Mouse (Mus musculus) forebrain, embryonic 11.5 days (tissue): ENCODE data around the gene Rnh1. TPM values are rescaled to one million over a fixed set of nuclear protein-coding genes. Genes with fewer than 3 reads are reported as not detected.

Experiments
- ATAC-seq: fragments of 200-750 bp; cut with Nextera tagmentation; replicated peaks from 2 replicates; pipeline ENCODE4 v1.8.0; 2017; ENCODE audit warnings: moderate TSS enrichment; ENCODE audit not compliant: low FRiP score
- DNase-seq: peaks from one replicate; pipeline ENCODE4 v3.0.0-alpha.2; 2017; ENCODE audit warnings: low spot score
- H3K27ac ChIP-seq: fragments of 300-500 bp; sonication (generic); 2 replicates; pipeline ENCODE4 v1.5.1; 2014; ENCODE audit warnings: low read depth, low read length
- H3K27me3 ChIP-seq: fragments of 300-500 bp; sonication (generic); 2 replicates; pipeline ENCODE4 v1.6.1; 2014; ENCODE audit warnings: mild to moderate bottlenecking, low read length, mixed read lengths; ENCODE audit not compliant: control insufficient read depth, insufficient read depth
- H3K36me3 ChIP-seq: fragments of 300-500 bp; sonication (generic); 2 replicates; pipeline ENCODE4 v1.6.1; 2014; ENCODE audit warnings: mild to moderate bottlenecking, low read length, moderate library complexity, mixed read lengths; ENCODE audit not compliant: control insufficient read depth, insufficient read depth
- H3K4me1 ChIP-seq: fragments of 300-500 bp; sonication (generic); replicated peaks from 2 replicates; pipeline ENCODE4 v1.6.1; 2014; ENCODE audit warnings: low read length, mixed read lengths; ENCODE audit not compliant: control insufficient read depth, insufficient read depth
- H3K4me2 ChIP-seq: fragments of 300-500 bp; sonication (generic); 2 replicates; pipeline ENCODE4 v1.6.1; 2014; ENCODE audit warnings: low read depth, mild to moderate bottlenecking, low read length, moderate library complexity, mixed read lengths; ENCODE audit not compliant: severe bottlenecking
- H3K4me3 ChIP-seq: fragments of 300-500 bp; sonication (generic); 2 replicates; pipeline ENCODE4 v1.5.1; 2014; ENCODE audit warnings: low read depth, low read length
- H3K9ac ChIP-seq: fragments of 300-500 bp; sonication (generic); 2 replicates; pipeline ENCODE4 v1.6.1; 2014; ENCODE audit warnings: low read length
- H3K9me3 ChIP-seq: fragments of 300-500 bp; sonication (generic); 2 replicates; pipeline ENCODE4 v1.6.1; 2016; ENCODE audit warnings: low read length, mixed read lengths; ENCODE audit not compliant: control insufficient read depth
- WGBS: fragments of 180-500 bp; shearing (Covaris S2); extraction: QIAGEN DNeasy Blood & Tissue Kit; methylation state at CpG from one replicate; pipeline ENCODE4 v1.1.7; 2014; 5-methylcytosine and 5-hydroxymethylcytosine counted together
- polyA plus RNA-seq: library from polyadenylated mRNA; unstranded; fragments of >200 nt; fragmentation: Nextera tagmentation; extraction: Ambion mirVana; gene quantifications from 2 replicates; pipeline ENCODE4 v1.2.1, GENCODE M21; 2014

Rnh1 gene
- polyA plus RNA-seq, 1 experiment from 2014 or later, result 56.7 TPM

- H3K4me1 ChIP-seq, result peaks cover 10% of the 10 kb centered on the region
- H3K36me3 ChIP-seq, result 0 out of 2 replicates have a peak, but pooled peaks cover 1% of the 10 kb centered on the region
- ATAC-seq (peak; percentile 43), DNase-seq (peak; percentile 98)
- peak overlapping the region; percentile 85 for H3K4me3 ChIP-seq
- peak overlapping the region; percentile 97 for H3K4me2 ChIP-seq
- H3K27me3 ChIP-seq, result no peaks in the 10 kb centered on the region
- H3K27ac ChIP-seq, result peak overlapping the region; percentile 64
- no peaks in the 10 kb centered on the region for H3K9me3 ChIP-seq
- H3K9ac ChIP-seq, result peak overlapping the region; percentile 55
- WGBS, result under 1% methylated on average over 28 of the region's 28 CpGs
Measured at GRCm38 (mm10) chr7:141194830-141195229, 22.2 kb upstream of the Rnh1 start.

DNA sequence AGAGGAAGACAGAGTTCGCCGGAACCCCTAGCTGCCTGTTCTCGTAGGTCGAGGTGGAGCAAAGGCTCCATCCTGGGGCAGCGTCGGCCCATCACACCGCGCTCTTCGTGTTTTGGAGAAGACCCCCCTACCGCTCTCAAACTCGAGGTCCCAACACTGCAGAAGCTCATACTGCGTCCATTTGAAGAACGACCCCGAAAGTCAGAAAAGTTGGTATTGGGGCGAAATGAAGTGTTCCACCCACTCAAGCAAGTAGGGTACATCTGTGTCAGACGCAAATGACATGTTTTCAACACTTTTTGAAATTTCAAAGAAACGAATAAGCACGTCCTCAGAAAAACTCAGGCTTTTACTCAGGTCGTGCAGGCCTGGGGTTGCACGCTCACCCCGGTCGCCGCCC is 21.8 kb upstream of the Rnh1 start:
- under 1% methylated on average over 23 of the region's 23 CpGs for WGBS
- Histone ChIP-seq H3K4me3 (peak overlapping the region; percentile 85), H3K27me3 (no peaks in the 10 kb centered on the region), H3K4me1 (peaks cover 10% of the 10 kb centered on the region), H3K4me2 (peak overlapping the region; percentile 97), H3K36me3 (0 out of 2 replicates have a peak, but pooled peaks cover 2% of the 10 kb centered on the region), H3K9ac (peak overlapping the region; percentile 55), H3K27ac (peak overlapping the region; percentile 64), H3K9me3 (no peaks in the 10 kb centered on the region)
- DNase-seq (no peak), ATAC-seq (no peak)

GRCm38 (mm10) chr7:141193948-141194347 is 21.3 kb upstream of the Rnh1 start, which contains the start of the genes Hras and Lrrc56:
Hras (minus strand) TSS chr7:141194005.
Lrrc56 (plus strand) TSS chr7:141194157.
- ATAC-seq (peak; percentile 94), DNase-seq (peak; percentile 99)
- peaks cover 10% of the 10 kb centered on the region for H3K4me1 ChIP-seq
- H3K9ac ChIP-seq, result peak within 1 kb of the TSS; percentile 93
- peak within 1 kb of the TSS; percentile 97 for H3K4me2 ChIP-seq
- no peaks in the 10 kb centered on the region for H3K9me3 ChIP-seq
- peak within 1 kb of the TSS; percentile 71 for H3K27ac ChIP-seq
- no peaks in the 10 kb centered on the region for H3K27me3 ChIP-seq
- peak within 1 kb of the TSS; percentile 85 for H3K4me3 ChIP-seq
- 0 out of 2 replicates have a peak, but pooled peaks cover 2% of the 10 kb centered on the region for H3K36me3 ChIP-seq
- under 1% methylated on average over 29 of the region's 39 CpGs for WGBS

GRCm38 (mm10) chr7:141193348-141193856 is 20.7 kb upstream of the Rnh1 start:
- no peak for DNase-seq
- WGBS, result 0% methylated on average over 34 of the region's 43 CpGs

GRCm38 (mm10) chr7:141192776-141193347 is 20.2 kb upstream of the Rnh1 start:
- Histone ChIP-seq H3K4me2 (peak overlapping the region; percentile 97), H3K9me3 (no peaks in the 10 kb centered on the region), H3K36me3 (0 out of 2 replicates have a peak, but pooled peaks cover 2% of the 10 kb centered on the region), H3K27me3 (no peaks in the 10 kb centered on the region), H3K27ac (no peak overlapping the region), H3K4me1 (peaks cover 10% of the 10 kb centered on the region), H3K4me3 (peak overlapping the region; percentile 85), H3K9ac (peak overlapping the region; percentile 93)
- WGBS, result 29% methylated on average over 12 of the region's 12 CpGs
- DNase-seq, result no peak
- no peak for ATAC-seq

More at GRCm38 (mm10) chr7:141193348-141193856, 20.7 kb upstream of the Rnh1 start:
- Histone ChIP-seq H3K27me3 (no peaks in the 10 kb centered on the region), H3K4me1 (peaks cover 10% of the 10 kb centered on the region), H3K4me2 (peak overlapping the region; percentile 97), H3K4me3 (peak overlapping the region; percentile 85), H3K9ac (peak overlapping the region; percentile 93), H3K27ac (peak overlapping the region; percentile 71; the same call in 1 of the 2 replicates), H3K36me3 (0 out of 2 replicates have a peak, but pooled peaks cover 2% of the 10 kb centered on the region), H3K9me3 (no peaks in the 10 kb centered on the region)
- no peak; the same call in 1 of the 2 replicates for ATAC-seq

- no peaks in the 10 kb centered on the region for H3K9me3 ChIP-seq
- no peak overlapping the region for H3K27ac ChIP-seq
- no peak overlapping the region; the same call in 1 of the 2 replicates for H3K9ac ChIP-seq
- DNase-seq, result no peak
- 0 out of 2 replicates have a peak, but pooled peaks cover 2% of the 10 kb centered on the region for H3K36me3 ChIP-seq
- 91% methylated on average over 24 of the region's 24 CpGs for WGBS
- peak overlapping the region; percentile 97; the same call in 1 of the 2 replicates for H3K4me2 ChIP-seq
- peaks cover 10% of the 10 kb centered on the region for H3K4me1 ChIP-seq
- ATAC-seq, result no peak
- no peak overlapping the region; the same call in 1 of the 2 replicates for H3K4me3 ChIP-seq
- H3K27me3 ChIP-seq, result no peaks in the 10 kb centered on the region
Measured at GRCm38 (mm10) chr7:141191796-141192685, 19.4 kb upstream of the Rnh1 start.

GRCm38 (mm10) chr7:141191036-141191435 is 18.4 kb upstream of the Rnh1 start:
- no peak overlapping the region for H3K27ac ChIP-seq
- no peak for ATAC-seq
- no peak overlapping the region for H3K4me3 ChIP-seq
- peaks cover 10% of the 10 kb centered on the region for H3K4me1 ChIP-seq
- no peak overlapping the region for H3K4me2 ChIP-seq
- H3K9me3 ChIP-seq, result no peaks in the 10 kb centered on the region
- WGBS, result 91% methylated on average over 14 of the region's 14 CpGs
- 0 out of 2 replicates have a peak, but pooled peaks cover 2% of the 10 kb centered on the region for H3K36me3 ChIP-seq
- no peaks in the 10 kb centered on the region for H3K27me3 ChIP-seq
- H3K9ac ChIP-seq, result no peak overlapping the region
- DNase-seq, result no peak

GRCm38 (mm10) chr7:141190220-141190619 is 17.6 kb upstream of the Rnh1 start:
- 0 out of 2 replicates have a peak, but pooled peaks cover 2% of the 10 kb centered on the region for H3K36me3 ChIP-seq
- no peaks in the 10 kb centered on the region for H3K27me3 ChIP-seq
- H3K4me2 ChIP-seq, result no peak overlapping the region
- no peak overlapping the region for H3K9ac ChIP-seq
- no peak overlapping the region for H3K4me3 ChIP-seq
- H3K4me1 ChIP-seq, result peaks cover 10% of the 10 kb centered on the region
- no peaks in the 10 kb centered on the region for H3K9me3 ChIP-seq
- 86% methylated on average over 3 of the region's 3 CpGs for WGBS
- ATAC-seq (no peak), DNase-seq (no peak)
- no peak overlapping the region for H3K27ac ChIP-seq
